Mouse (Mus musculus) heart, embryonic 15.5 days (tissue): ENCODE results near the gene Eid3. TPM values are rescaled to one million over a fixed set of nuclear protein-coding genes. Genes with fewer than 3 reads are reported as not detected.
A peak's percentile ranks its signal among the peaks of the same experiment; 100 is the strongest.

Source experiments
- ATAC-seq: fragments of 200-750 bp; cut with Nextera tagmentation; replicated peaks from 2 replicates; pipeline ENCODE4 v1.8.0; 2017; ENCODE audit warnings: low read depth, moderate TSS enrichment; ENCODE audit not compliant: insufficient number of reproducible peaks, insufficient read depth, low FRiP score
- H3K27ac ChIP-seq: fragments of 300-500 bp; sonication (generic); 2 replicates; pipeline ENCODE4 v1.5.1; 2015; ENCODE audit warnings: mild to moderate bottlenecking, inconsistent platforms
- H3K27me3 ChIP-seq: fragments of 300-500 bp; sonication (generic); 2 replicates; pipeline ENCODE4 v1.6.1; 2015; ENCODE audit warnings: inconsistent platforms
- H3K36me3 ChIP-seq: fragments of 300-500 bp; sonication (generic); 2 replicates; pipeline ENCODE4 v1.6.1; 2015; ENCODE audit warnings: mild to moderate bottlenecking, inconsistent platforms
- H3K4me1 ChIP-seq: fragments of 300-500 bp; sonication (generic); replicated peaks from 2 replicates; pipeline ENCODE4 v1.6.1; 2015; ENCODE audit warnings: inconsistent platforms
- H3K4me2 ChIP-seq: fragments of 300-500 bp; sonication (generic); 2 replicates; pipeline ENCODE4 v1.6.1; 2015; ENCODE audit warnings: inconsistent platforms, mild to moderate bottlenecking, moderate library complexity
- H3K4me3 ChIP-seq: fragments of 300-500 bp; sonication (generic); 2 replicates; pipeline ENCODE4 v1.5.1; 2015; ENCODE audit warnings: mild to moderate bottlenecking, inconsistent platforms
- H3K9ac ChIP-seq: fragments of 300-500 bp; sonication (generic); 2 replicates; pipeline ENCODE4 v1.6.1; 2015; ENCODE audit warnings: mild to moderate bottlenecking, inconsistent platforms
- H3K9me3 ChIP-seq: fragments of 300-500 bp; sonication (generic); replicated peaks from 2 replicates; pipeline ENCODE4 v1.6.1; 2016; ENCODE audit warnings: inconsistent platforms
- WGBS: fragments of 180-500 bp; shearing (Covaris S2); methylation state at CpG from one replicate; pipeline ENCODE4 v1.1.7; 2015; ENCODE audit warnings: mixed read lengths; 5-methylcytosine and 5-hydroxymethylcytosine counted together
- polyA plus RNA-seq: library from polyadenylated mRNA; unstranded; fragments of >200 nt; fragmentation: Nextera tagmentation; extraction: Ambion mirVana; gene quantifications from 2 replicates; pipeline ENCODE4 v1.2.1, GENCODE M21; 2015

Eid3 gene
- polyA plus RNA-seq, 1 experiment from 2014 or later: 0.15 TPM

DNA sequence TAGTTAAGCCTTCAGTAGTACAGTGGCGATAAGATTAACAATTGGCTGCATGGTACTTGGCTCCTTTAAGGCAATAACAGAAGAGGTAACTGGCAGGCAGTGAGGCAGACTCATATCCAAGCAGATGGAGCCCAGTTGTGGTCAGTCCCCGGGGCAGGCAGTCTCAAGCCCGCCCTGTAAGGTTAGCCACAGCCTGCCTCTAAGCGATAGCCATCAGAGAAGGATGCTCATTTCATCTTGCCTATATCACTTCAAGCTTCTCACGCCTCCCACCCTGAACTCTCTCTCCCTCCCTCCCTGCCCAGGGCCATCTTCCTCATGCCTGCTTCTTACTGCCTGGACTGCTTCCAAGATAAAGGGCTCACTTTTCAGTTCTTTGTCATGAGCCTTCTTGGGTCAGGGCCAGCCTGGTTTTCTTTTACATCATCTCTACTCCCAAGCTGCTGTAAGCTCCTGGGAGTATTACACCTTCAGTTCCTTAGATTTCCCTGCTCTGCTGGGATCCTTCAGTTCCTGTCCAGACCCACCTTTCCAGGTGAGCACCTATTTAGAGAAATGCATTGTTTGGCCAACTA, 3.2 kb upstream of the Eid3 start:
- ATAC-seq: no peak

DNA sequence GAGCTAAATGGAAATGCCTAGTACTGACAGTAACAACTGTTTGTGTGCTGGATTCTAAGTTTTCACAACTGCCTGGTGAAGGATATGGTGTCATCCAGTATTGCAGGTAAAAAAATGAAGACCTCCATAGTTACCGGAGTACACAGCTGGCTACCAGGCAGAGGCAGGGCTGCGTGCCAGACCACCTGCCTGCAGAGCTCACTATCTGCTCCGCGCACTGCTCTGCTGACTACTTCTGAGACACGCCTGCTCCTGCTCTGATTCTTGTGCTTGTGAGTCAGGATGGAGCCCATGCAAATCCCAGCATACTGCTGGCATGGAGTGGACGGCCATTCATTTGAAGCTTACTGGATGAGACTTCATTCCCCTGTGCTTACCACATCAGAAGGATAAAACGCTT, 2.6 kb upstream of the Eid3 start:
- WGBS: 56% methylated on average over 7 of the region's 7 CpGs
- no peak overlapping the region for H3K9ac ChIP-seq
- no peak overlapping the region for H3K4me2 ChIP-seq
- no peaks in the 10 kb centered on the region for H3K27me3 ChIP-seq
- no peak overlapping the region for H3K4me3 ChIP-seq
- 0 out of 2 replicates have a peak overlapping the region, but pooled peaks have one; percentile 16 for H3K27ac ChIP-seq
- no peak for ATAC-seq
- peaks cover 42% of the 10 kb centered on the region for H3K4me1 ChIP-seq
- no peaks in the 10 kb centered on the region for H3K9me3 ChIP-seq
- peaks cover 20% of the 10 kb centered on the region for H3K36me3 ChIP-seq

More for the DNA sequence above, 3.2 kb upstream of the Eid3 start:
- WGBS: 51% methylated on average over 5 of the region's 5 CpGs
- H3K4me1 ChIP-seq: peaks cover 47% of the 10 kb centered on the region
- H3K4me2 ChIP-seq: no peak overlapping the region
- no peak overlapping the region for H3K4me3 ChIP-seq
- no peak overlapping the region for H3K9ac ChIP-seq
- no peaks in the 10 kb centered on the region for H3K27me3 ChIP-seq
- peaks cover 20% of the 10 kb centered on the region for H3K36me3 ChIP-seq
- peak overlapping the region; percentile 16; the same call in 1 of the 2 replicates for H3K27ac ChIP-seq
- H3K9me3 ChIP-seq: no peaks in the 10 kb centered on the region

DNA sequence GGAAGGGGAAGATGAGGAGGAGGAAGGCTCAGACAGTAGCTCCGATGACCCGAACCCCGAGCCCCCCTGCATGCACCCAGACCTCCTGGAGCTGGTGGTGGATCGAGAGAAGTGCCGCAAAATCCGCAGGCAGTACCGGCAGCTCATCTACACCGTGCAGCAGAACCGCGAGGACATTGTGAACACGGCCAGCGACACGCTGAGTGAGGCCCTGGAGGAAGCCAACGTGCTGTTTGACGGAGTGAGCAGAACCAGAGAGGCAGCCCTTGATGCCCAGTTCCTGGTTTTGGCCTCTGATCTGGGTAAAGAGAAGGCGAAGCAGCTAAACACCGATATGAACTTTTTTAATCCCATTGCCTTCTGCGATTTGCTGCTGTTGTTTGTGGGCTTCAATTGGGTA, 406 bp downstream of the Eid3 start:
- H3K36me3 ChIP-seq: peaks cover 20% of the 10 kb centered on the region
- no peak for ATAC-seq
- peaks cover 32% of the 10 kb centered on the region for H3K4me1 ChIP-seq
- WGBS: 89% methylated on average over 18 of the region's 18 CpGs
- no peak overlapping the region for H3K4me3 ChIP-seq
- no peak overlapping the region for H3K4me2 ChIP-seq
- H3K9me3 ChIP-seq: no peaks in the 10 kb centered on the region
- H3K27ac ChIP-seq: no peak overlapping the region
- H3K27me3 ChIP-seq: no peaks in the 10 kb centered on the region
- H3K9ac ChIP-seq: no peak overlapping the region

DNA sequence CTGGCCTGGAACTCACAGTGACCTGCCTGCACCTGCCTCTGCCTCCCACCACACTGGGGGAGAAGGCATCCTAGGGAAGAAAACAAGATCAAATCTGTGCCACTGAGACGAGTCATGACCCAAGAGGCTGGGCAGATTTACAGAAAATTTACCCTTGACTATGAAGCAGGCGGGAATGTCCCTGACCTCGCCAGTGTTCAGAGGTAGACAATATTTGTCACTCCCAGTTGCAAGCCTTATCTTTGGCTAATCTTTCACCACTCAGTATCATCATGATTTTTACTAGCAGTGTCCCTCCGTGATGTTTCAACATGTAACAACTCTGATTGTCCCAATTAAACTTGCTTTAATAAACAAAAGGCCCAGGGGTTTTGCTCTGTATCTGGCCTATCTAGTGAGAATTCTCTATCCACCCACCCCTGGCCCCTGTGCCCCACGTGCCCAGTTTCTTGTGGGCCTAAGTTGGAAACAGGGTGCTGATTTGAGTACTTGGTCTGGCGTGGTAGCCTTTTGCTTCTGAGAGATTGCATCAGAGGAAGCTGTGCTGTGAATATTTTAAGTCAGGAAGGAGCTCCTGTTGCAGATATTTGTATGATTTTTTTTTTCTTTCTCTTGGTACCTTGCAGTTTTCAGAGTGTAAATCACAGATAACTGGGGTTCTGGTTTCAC, 2.1 kb downstream of the Eid3 start:
- WGBS: 71% methylated on average over 6 of the region's 6 CpGs
- no peak for ATAC-seq
- no peak overlapping the region for H3K4me3 ChIP-seq

DNA sequence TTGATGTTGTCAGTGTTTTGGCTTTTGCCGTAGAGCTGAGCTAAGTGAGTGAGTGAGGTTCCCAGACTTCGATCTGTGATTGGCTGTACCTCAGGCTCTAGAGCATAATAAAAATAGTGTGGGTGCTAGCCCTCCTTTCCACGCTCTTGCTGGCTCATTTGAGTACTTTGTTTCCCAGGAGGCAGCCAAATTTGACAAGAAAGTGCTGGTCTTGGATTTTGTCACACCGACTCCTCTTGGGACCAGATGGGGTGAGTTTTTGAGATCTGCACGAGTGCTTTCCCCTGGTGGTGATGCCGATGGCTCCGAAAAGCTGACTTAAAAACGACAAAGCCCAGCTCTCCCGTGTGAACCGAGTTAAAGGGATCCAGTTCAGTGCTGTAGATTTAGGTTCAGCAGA, 9.0 kb downstream of the Eid3 start:
- Histone ChIP-seq H3K36me3 (peaks cover 58% of the 10 kb centered on the region), H3K27ac (no peak overlapping the region), H3K27me3 (no peaks in the 10 kb centered on the region), H3K9me3 (no peaks in the 10 kb centered on the region), H3K4me1 (peaks cover 19% of the 10 kb centered on the region), H3K9ac (no peak overlapping the region), H3K4me3 (no peak overlapping the region), H3K4me2 (no peak overlapping the region)
- ATAC-seq: no peak
- 79% methylated on average over 10 of the region's 10 CpGs for WGBS

More for the DNA sequence above, 2.1 kb downstream of the Eid3 start:
- Histone ChIP-seq H3K27me3 (no peaks in the 10 kb centered on the region), H3K9me3 (no peaks in the 10 kb centered on the region), H3K36me3 (peaks cover 19% of the 10 kb centered on the region), H3K4me2 (no peak overlapping the region), H3K27ac (no peak overlapping the region), H3K4me1 (peaks cover 27% of the 10 kb centered on the region), H3K9ac (no peak overlapping the region)

DNA sequence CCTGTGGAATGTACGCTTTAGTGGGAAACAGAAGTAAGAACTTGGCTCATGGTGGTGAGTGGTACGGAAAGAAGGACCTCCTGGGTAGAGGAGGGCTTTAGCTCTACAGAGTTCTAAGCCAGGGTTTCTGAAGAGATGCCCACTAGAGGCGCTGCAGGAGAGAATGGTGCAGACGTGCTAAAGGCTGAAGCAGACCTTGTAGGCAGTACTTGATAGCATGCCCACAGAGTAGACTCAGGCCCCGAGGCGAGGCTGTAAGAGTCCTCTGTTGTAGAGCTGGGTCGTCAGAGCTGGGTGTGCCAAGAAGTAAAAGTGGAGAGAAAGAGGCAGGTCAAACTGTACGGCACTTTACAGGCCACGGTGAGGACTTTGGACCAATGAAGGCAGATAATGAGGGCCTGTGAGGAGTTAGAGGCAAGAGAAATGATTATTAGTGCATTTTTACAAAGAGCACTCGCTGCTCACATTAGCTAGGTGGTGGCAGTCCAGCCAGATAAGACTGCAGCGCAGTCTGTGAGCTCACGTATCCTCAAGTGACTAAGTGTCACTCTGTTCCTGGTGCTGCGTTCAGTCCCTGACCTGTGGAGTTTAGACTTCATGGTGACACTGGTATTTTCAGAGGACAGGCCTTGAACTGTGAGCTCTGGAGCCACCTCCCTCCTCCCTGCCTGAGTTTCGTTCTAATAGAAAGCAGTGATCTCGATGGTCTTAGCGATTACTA, 9.8 kb downstream of the Eid3 start:
- WGBS: 63% methylated on average over 16 of the region's 16 CpGs
- no peak overlapping the region for H3K27ac ChIP-seq
- no peaks in the 10 kb centered on the region for H3K9me3 ChIP-seq
- no peak overlapping the region for H3K4me2 ChIP-seq
- peaks cover 66% of the 10 kb centered on the region for H3K36me3 ChIP-seq
- H3K9ac ChIP-seq: no peak overlapping the region
- H3K4me1 ChIP-seq: peaks cover 19% of the 10 kb centered on the region
- no peaks in the 10 kb centered on the region for H3K27me3 ChIP-seq
- no peak overlapping the region for H3K4me3 ChIP-seq
- ATAC-seq: 0 out of 2 replicates have a peak, but pooled peaks have one; percentile 43

DNA sequence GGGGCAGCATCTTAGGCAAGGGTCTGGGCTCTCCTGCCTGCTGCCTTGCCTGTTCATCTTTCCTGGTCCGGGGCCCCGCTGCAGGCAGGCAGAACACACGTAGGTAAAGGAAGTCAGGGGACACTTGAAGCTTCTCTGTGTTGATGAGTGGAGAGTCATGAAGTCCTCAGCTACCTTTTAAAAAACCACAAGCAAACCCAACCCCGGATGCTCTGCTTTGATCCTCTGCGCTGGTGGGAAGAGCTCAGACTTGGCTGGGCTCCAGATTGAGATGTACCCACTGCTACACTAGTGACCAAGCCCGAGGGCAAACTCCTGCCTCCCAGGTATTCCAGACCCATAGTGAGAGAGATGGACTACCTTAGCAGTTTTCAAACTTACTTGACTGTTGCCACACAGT, 20.9 kb downstream of the Eid3 start:
- H3K4me3 ChIP-seq: no peak overlapping the region
- H3K36me3 ChIP-seq: peaks cover 62% of the 10 kb centered on the region
- H3K4me2 ChIP-seq: no peak overlapping the region
- H3K9me3 ChIP-seq: no peaks in the 10 kb centered on the region
- 89% methylated on average over 6 of the region's 6 CpGs for WGBS
- no peak for ATAC-seq
- no peak overlapping the region for H3K27ac ChIP-seq
- no peak overlapping the region for H3K9ac ChIP-seq
- no peaks in the 10 kb centered on the region for H3K27me3 ChIP-seq
- H3K4me1 ChIP-seq: peaks cover 25% of the 10 kb centered on the region

DNA sequence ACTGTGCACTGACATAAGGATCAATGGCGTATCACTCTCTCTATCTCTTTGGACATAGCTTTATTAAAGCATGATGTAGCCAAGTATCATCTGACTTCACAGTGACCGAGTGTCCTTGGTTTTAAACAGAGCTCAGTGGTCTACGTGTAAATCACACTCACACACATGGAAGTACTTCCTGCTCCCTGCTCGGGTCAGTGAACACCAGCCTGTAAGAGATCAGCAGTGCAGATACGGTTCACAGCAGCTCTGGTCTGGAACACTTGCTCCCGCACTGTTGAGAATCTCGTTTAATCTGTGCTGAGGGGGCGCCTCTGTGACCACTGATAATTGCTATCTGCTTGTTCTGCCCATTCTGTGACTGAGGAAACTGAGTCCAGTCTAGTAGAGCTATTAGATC, 22.1 kb downstream of the Eid3 start:
- H3K27me3 ChIP-seq: no peaks in the 10 kb centered on the region
- no peak overlapping the region for H3K9ac ChIP-seq
- peaks cover 56% of the 10 kb centered on the region for H3K36me3 ChIP-seq
- no peaks in the 10 kb centered on the region for H3K9me3 ChIP-seq
- peak overlapping the region; percentile 21; the same call in 1 of the 2 replicates for H3K27ac ChIP-seq
- H3K4me3 ChIP-seq: no peak overlapping the region
- no peak overlapping the region for H3K4me2 ChIP-seq
- peaks cover 25% of the 10 kb centered on the region for H3K4me1 ChIP-seq
- ATAC-seq: no peak
- WGBS: 74% methylated on average over 8 of the region's 8 CpGs

DNA sequence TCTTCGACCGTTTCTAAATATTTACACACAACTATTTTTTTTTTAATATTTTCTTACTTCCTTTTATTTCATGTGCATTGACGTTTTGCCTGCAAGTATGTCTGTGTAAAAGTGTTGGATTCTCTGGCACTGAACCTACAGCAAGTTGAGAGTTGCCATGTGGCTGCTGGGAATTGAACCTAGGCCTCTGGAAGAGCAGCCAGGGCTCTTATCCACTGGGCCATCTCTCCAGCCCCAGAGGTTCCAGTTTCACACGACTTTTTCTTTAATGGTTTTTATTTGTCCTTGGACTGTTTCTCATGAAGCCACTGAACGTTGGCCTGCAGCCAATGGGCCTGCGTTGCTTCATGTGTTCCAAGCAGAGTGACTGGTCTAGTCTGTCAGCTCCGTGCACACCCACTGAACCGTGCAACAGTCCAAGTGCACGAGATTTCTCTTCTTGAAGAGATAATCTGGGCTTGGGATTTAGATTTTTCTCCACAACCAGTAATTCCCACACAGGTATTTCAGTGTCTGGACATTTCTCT, 23.1 kb downstream of the Eid3 start:
- H3K36me3 ChIP-seq: peaks cover 49% of the 10 kb centered on the region
- no peak overlapping the region for H3K4me2 ChIP-seq
- peak; percentile 78 for ATAC-seq
- no peaks in the 10 kb centered on the region for H3K9me3 ChIP-seq
- H3K27me3 ChIP-seq: no peaks in the 10 kb centered on the region
- no peak overlapping the region for H3K9ac ChIP-seq
- 31% methylated on average over 9 of the region's 9 CpGs for WGBS
- H3K4me1 ChIP-seq: peaks cover 25% of the 10 kb centered on the region
- H3K27ac ChIP-seq: peak overlapping the region; percentile 70
- no peak overlapping the region for H3K4me3 ChIP-seq

DNA sequence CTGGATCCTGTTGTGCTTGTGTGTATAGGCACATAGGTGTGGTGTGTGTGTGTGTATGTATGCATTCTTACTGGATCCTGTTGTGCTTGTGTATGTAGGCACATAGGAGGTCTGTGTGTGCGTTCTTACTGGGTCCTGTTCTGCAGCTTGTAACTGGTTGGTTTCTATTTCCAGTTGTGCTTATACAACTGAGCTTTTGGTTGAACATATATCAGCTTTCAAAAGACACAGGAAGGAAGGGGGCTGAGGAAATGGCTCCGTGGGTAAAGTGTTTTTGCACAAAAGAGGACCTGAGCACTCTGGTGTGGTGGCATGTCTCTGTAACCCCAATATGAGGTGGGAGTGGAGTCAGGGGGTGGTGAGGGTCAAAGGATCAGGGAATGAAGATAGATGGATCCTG, 24.5 kb downstream of the Eid3 start:
- 67% methylated on average over 2 of the region's 2 CpGs for WGBS
- no peak overlapping the region for H3K4me2 ChIP-seq
- peaks cover 25% of the 10 kb centered on the region for H3K4me1 ChIP-seq
- no peak overlapping the region for H3K9ac ChIP-seq
- ATAC-seq: no peak
- peaks cover 43% of the 10 kb centered on the region for H3K36me3 ChIP-seq
- H3K4me3 ChIP-seq: no peak overlapping the region
- H3K27me3 ChIP-seq: no peaks in the 10 kb centered on the region
- no peaks in the 10 kb centered on the region for H3K9me3 ChIP-seq
- H3K27ac ChIP-seq: no peak overlapping the region

DNA sequence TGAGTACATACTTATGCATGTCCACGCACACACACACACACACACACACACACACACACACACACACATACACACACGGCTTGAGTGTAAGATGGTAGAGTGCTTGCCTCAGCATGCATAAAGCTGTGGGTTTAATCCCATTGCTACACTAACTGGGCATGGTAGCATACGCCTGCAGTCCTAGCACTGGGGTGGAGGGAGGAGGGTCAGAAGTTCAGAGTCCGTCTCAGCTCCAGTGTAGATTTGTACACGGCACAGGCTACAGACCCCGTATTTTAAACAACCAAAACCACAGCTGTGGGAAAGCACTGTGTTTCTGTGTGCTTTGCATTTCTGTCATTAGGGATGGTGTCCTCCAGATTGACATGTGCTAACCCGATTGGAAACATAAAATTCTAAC, 25.0 kb downstream of the Eid3 start:
- no peak for ATAC-seq
- Histone ChIP-seq H3K4me2 (no peak overlapping the region), H3K9me3 (no peaks in the 10 kb centered on the region), H3K4me3 (no peak overlapping the region), H3K9ac (no peak overlapping the region), H3K27me3 (no peaks in the 10 kb centered on the region), H3K27ac (no peak overlapping the region), H3K36me3 (peaks cover 43% of the 10 kb centered on the region), H3K4me1 (peaks cover 25% of the 10 kb centered on the region)
- WGBS: 81% methylated on average over 7 of the region's 7 CpGs
